Mouse (Mus musculus) liver, postnatal 0 days (tissue): Measurements from ENCODE around the gene Ptprd.

Experiments used
- CTCF ChIP-seq: sonication (generic); IDR thresholded peaks from 2 replicates; pipeline ENCODE4 v1.5.1; 2016; ENCODE audit warnings: antibody characterized with exemption, low read depth
- EP300 ChIP-seq: IDR thresholded peaks from 2 replicates; pipeline ENCODE4 v1.6.1; 2016; ENCODE audit warnings: antibody characterized with exemption, low read depth, mild to moderate bottlenecking

GRCm38 (mm10) chr4:77310127-77310788 lies 901.5 kb downstream of the Ptprd start:
- no peak for TF ChIP-seq EP300
- no peak for TF ChIP-seq CTCF
